Mouse (Mus musculus) midbrain, embryonic 12.5 days (tissue): ENCODE results near the gene Lsm11. TPM values are rescaled to one million over a fixed set of nuclear protein-coding genes. Genes with fewer than 3 reads are reported as not detected.

ENCODE experiments used
- ATAC-seq: fragments of 200-750 bp; cut with Nextera tagmentation; 2 replicates; pipeline ENCODE4 v1.8.0; 2017; ENCODE audit warnings: low read depth, moderate TSS enrichment, moderate library complexity; ENCODE audit not compliant: low FRiP score
- H3K27ac ChIP-seq: fragments of 300-500 bp; sonication (generic); replicated peaks from 2 replicates; pipeline ENCODE4 v1.5.1; 2016; ENCODE audit warnings: mild to moderate bottlenecking
- H3K27me3 ChIP-seq: fragments of 300-500 bp; sonication (generic); 2 replicates; pipeline ENCODE4 v1.6.1; 2016; ENCODE audit warnings: mild to moderate bottlenecking
- H3K36me3 ChIP-seq: fragments of 300-500 bp; sonication (generic); 2 replicates; pipeline ENCODE4 v1.6.1; 2016
- H3K4me1 ChIP-seq: fragments of 300-500 bp; sonication (generic); 2 replicates; pipeline ENCODE4 v1.6.1; 2016
- H3K4me2 ChIP-seq: fragments of 300-500 bp; sonication (generic); replicated peaks from 2 replicates; pipeline ENCODE4 v1.6.1; 2016; ENCODE audit warnings: mild to moderate bottlenecking, moderate library complexity
- H3K4me3 ChIP-seq: fragments of 300-500 bp; sonication (generic); 2 replicates; pipeline ENCODE4 v1.5.1; 2016; ENCODE audit warnings: mild to moderate bottlenecking
- H3K9ac ChIP-seq: fragments of 300-500 bp; sonication (generic); replicated peaks from 2 replicates; pipeline ENCODE4 v1.6.1; 2016; ENCODE audit warnings: mild to moderate bottlenecking, moderate library complexity
- H3K9me3 ChIP-seq: fragments of 300-500 bp; sonication (generic); 2 replicates; pipeline ENCODE4 v1.6.1; 2016; ENCODE audit warnings: mild to moderate bottlenecking
- WGBS: fragments of 180-500 bp; shearing (Covaris S2); methylation state at CpG from one replicate; pipeline ENCODE4 v1.1.7; 2016; 5-methylcytosine and 5-hydroxymethylcytosine counted together
- polyA plus RNA-seq: library from polyadenylated mRNA; unstranded; fragments of >200 nt; fragmentation: Nextera tagmentation; extraction: Ambion mirVana; gene quantifications from 2 replicates; pipeline ENCODE4 v1.2.1, GENCODE M21; 2016

Gene Lsm11
- polyA plus RNA-seq, result 13.9 and 16.4 TPM in 2 replicates

DNA sequence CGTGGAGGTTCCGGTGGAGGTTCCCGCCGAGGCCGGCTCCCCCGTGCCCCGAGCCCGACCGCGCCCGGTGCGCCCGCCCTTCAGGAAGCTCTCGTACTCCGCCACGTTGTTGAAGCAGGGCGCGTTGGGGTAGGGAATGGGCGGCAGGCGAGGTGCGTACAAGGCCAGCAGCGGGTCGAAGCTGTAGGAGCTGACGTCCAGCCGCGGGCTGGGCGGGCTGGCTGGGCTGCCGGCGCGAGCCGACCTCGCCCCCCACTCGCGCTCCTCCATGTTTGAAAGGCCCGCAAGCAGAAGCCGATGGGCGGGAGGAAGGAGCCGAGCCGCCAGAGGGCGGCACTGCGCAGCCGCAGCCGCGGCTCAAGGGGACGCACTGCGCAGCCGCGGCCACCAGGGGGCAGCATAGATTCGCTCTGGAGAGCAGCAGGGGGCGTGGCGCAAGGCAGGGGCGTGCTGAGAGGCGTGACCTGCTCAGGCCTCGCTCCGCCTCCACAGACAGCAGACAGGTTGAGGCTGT, at the start of gene Lsm11:
Lsm11 (minus strand) TSS at position 293 of the 514 bp plus-strand sequence.
- peaks cover 11% of the 10 kb centered on the region for H3K4me1 ChIP-seq
- H3K4me3 ChIP-seq, result peak within 1 kb of the TSS; percentile 87
- no peaks in the 10 kb centered on the region for H3K27me3 ChIP-seq
- ATAC-seq, result peak; percentile 91
- WGBS, result under 1% methylated on average over 54 of the region's 55 CpGs
- H3K9ac ChIP-seq, result peak within 1 kb of the TSS; percentile 89
- H3K36me3 ChIP-seq, result peaks cover 11% of the 10 kb centered on the region
- peak within 1 kb of the TSS; percentile 82 for H3K4me2 ChIP-seq
- H3K9me3 ChIP-seq, result no peaks in the 10 kb centered on the region
- H3K27ac ChIP-seq, result peak within 1 kb of the TSS; percentile 78

DNA sequence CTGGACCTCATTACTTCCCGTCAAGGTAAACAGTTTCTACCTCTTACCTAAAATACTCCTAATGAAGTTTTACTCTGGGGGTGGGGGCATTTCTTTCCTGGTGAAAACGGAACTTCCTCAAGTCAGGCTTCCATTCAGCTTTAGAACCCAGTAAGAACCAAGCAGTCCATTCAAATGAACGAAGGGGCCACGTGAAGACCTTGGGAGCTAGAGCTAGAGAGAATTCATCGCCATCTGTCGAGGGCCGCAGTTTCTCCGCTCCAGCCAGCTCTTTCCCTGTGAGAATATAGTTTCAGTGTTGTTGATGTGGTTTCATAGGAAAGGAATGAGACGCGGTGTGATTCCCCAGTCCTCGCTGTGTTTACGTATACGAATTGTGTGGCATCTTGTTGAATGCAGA, 47.4 kb upstream of the Lsm11 start:
- H3K4me3 ChIP-seq, result no peak overlapping the region
- H3K4me2 ChIP-seq, result peak overlapping the region; percentile 46
- 49% methylated on average over 13 of the region's 13 CpGs for WGBS
- no peaks in the 10 kb centered on the region for H3K36me3 ChIP-seq
- ATAC-seq, result no peak
- no peaks in the 10 kb centered on the region for H3K9me3 ChIP-seq
- H3K27me3 ChIP-seq, result peaks cover 7% of the 10 kb centered on the region; the same call in 1 of the 2 replicates
- H3K9ac ChIP-seq, result no peak overlapping the region
- H3K4me1 ChIP-seq, result 0 out of 2 replicates have a peak, but pooled peaks cover 3% of the 10 kb centered on the region
- H3K27ac ChIP-seq, result no peak overlapping the region

DNA sequence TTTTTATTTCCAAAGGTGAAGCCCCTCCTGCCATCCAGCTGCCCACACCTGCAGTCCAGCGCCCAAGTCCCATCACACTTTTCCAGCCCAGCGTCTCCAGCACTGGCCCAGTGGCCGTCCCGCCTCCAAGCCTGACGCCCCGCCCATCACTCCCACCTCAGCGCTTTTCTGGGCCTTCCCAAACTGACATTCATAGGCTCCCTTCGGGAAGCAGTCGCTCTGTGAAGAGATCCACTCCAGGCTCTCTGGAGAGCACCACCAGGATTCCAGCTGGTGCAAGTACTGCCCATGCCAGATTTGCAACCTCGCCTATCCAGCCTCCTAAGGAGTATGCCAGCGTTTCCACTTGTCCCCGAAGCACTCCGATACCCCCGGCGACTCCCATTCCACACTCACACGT, 46.9 kb upstream of the Lsm11 start:
- peak; percentile 41; the same call in 1 of the 2 replicates for ATAC-seq

DNA sequence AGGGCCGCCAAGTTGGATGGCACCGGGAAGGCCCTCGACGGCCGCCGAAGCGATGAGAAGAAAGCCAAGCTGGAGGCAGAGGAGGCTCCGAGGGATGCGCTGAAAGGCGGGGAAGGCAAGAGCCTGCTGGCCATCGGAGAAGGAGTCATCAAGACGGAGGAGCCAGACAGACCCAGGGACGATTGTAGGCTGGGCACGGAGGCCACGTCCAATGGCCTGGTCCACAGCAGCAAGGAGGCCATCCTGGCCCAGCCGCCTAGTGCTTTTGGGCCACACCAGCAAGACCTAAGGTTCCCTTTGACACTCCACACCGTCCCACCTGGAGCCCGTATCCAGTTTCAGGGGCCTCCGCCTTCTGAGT, 36.1 kb upstream of the Lsm11 start:
- peaks cover 13% of the 10 kb centered on the region; the same call in 1 of the 2 replicates for H3K27me3 ChIP-seq
- 0 out of 2 replicates have a peak, but pooled peaks cover 3% of the 10 kb centered on the region for H3K9me3 ChIP-seq
- peak; percentile 60; the same call in 1 of the 2 replicates for ATAC-seq
- H3K27ac ChIP-seq, result peak overlapping the region; percentile 79
- no peaks in the 10 kb centered on the region for H3K36me3 ChIP-seq
- WGBS, result 36% methylated on average over 19 of the region's 19 CpGs
- peaks cover 3% of the 10 kb centered on the region; the same call in 1 of the 2 replicates for H3K4me1 ChIP-seq
- H3K9ac ChIP-seq, result peak overlapping the region; percentile 71
- H3K4me3 ChIP-seq, result peak overlapping the region; percentile 57
- peak overlapping the region; percentile 62 for H3K4me2 ChIP-seq

More for the DNA sequence above, 46.9 kb upstream of the Lsm11 start:
- H3K9me3 ChIP-seq, result no peaks in the 10 kb centered on the region
- peak overlapping the region; percentile 26 for H3K4me3 ChIP-seq
- H3K36me3 ChIP-seq, result no peaks in the 10 kb centered on the region
- 7% methylated on average over 16 of the region's 16 CpGs for WGBS
- H3K9ac ChIP-seq, result no peak overlapping the region
- H3K4me1 ChIP-seq, result 0 out of 2 replicates have a peak, but pooled peaks cover 3% of the 10 kb centered on the region
- no peak overlapping the region for H3K27ac ChIP-seq
- H3K4me2 ChIP-seq, result peak overlapping the region; percentile 46
- peaks cover 7% of the 10 kb centered on the region; the same call in 1 of the 2 replicates for H3K27me3 ChIP-seq

DNA sequence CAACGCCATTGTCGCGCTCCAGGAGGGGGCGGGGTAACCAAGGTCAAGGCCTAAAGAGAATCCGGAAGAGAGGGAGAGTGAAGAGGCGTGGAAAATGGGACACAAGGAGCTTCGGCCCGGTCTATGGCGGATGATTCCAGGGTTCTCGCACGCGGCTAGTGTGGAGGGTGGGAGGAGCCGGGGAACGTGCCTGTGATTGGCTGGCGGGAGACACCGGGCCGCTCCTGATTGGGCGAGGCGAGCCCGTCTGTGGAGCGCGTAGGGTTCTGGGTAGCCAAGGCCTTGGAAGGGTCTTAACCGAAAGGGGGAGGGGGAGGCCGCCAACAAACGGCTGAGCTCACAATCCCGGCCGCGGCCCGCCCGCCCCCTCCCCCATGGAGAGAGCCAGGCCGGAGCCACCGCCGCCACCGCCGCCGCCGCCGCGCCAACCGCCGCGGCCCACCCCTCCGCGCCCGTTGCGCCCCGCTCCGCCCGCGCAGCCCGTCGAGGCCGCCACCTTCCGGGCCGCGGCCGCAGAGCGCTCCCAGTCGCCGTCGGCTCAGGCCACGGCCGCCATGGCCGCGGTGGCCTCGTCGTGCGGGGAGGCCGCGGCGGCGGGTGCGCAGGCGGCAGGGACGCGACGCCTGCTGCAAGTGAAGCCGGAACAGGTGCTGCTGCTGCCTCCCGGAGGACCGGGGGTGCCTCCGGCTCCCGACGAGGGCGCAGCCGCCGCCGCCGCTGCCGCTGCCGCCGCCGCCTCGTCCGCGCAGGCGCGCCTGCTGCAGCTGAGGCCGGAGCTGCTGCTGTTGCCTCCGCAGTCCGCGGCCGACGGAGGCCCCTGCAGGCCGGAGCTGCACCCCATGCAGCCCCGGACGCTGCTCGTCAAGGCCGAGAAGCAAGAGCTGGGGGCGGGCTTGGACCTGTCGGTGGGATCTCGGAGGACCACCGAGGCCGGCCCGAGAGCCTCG, 35.5 kb upstream of the Lsm11 start, which contains the start of gene Sox30:
Sox30 (plus strand) TSS at position 365 of the 947 bp plus-strand sequence.
- peaks cover 13% of the 10 kb centered on the region; the same call in 1 of the 2 replicates for H3K27me3 ChIP-seq
- 0 out of 2 replicates have a peak, but pooled peaks cover 3% of the 10 kb centered on the region for H3K9me3 ChIP-seq
- peak within 1 kb of the TSS; percentile 57 for H3K4me3 ChIP-seq
- H3K4me2 ChIP-seq, result peak within 1 kb of the TSS; percentile 62
- peak; percentile 93 for ATAC-seq
- H3K36me3 ChIP-seq, result no peaks in the 10 kb centered on the region
- H3K27ac ChIP-seq, result peak within 1 kb of the TSS; percentile 79
- peaks cover 3% of the 10 kb centered on the region; the same call in 1 of the 2 replicates for H3K4me1 ChIP-seq
- peak within 1 kb of the TSS; percentile 71 for H3K9ac ChIP-seq
- 12% methylated on average over 68 of the region's 115 CpGs for WGBS

DNA sequence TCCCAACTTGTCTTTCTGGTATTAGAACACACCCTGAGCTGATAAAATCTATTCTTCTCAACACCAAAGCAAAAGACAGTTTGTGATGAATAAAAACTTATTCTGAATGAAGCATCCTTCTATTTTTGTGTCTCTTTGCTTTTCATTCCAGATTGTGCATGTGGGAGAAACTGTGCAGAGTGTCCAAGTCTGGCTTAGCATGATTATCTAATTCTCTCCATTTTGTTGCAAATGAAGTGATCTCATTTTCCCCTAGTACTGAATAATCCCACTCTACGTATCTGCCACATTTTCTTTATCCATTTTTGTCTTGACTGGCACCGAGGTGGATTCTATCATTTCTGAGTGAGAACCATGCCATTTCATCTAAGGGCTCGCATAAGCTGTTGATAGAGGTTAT, 31.3 kb upstream of the Lsm11 start:
- no peaks in the 10 kb centered on the region for H3K36me3 ChIP-seq
- H3K27ac ChIP-seq, result no peak overlapping the region
- H3K9me3 ChIP-seq, result 0 out of 2 replicates have a peak, but pooled peaks cover 3% of the 10 kb centered on the region
- H3K4me3 ChIP-seq, result no peak overlapping the region
- H3K4me2 ChIP-seq, result no peak overlapping the region
- 80% methylated on average over 3 of the region's 3 CpGs for WGBS
- ATAC-seq, result no peak
- H3K27me3 ChIP-seq, result peaks cover 11% of the 10 kb centered on the region; the same call in 1 of the 2 replicates
- H3K9ac ChIP-seq, result no peak overlapping the region
- H3K4me1 ChIP-seq, result peaks cover 2% of the 10 kb centered on the region; the same call in 1 of the 2 replicates

DNA sequence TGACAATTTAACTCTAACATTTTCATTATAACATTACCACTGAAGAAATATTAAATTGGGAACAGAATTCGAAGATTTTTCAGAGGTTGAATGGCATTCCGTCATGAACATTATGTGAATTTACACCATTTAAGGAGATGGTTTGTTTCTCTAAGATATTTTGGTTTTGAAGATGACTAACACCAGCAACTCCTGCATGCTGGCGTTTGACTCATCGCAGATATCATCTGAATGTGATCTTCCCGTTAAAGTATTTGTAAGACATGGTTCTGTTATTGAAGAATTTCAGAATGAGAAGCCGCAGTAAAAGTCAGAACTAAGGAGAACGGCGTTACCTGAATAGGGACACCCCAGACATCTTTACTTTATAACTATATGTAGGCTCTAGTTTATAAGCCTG, 29.7 kb upstream of the Lsm11 start:
- WGBS, result 91% methylated on average over 8 of the region's 8 CpGs
- no peak overlapping the region for H3K4me2 ChIP-seq
- no peak overlapping the region for H3K4me3 ChIP-seq
- H3K9me3 ChIP-seq, result no peaks in the 10 kb centered on the region
- no peak overlapping the region for H3K27ac ChIP-seq
- peaks cover 6% of the 10 kb centered on the region; the same call in 1 of the 2 replicates for H3K27me3 ChIP-seq
- ATAC-seq, result no peak
- no peaks in the 10 kb centered on the region for H3K4me1 ChIP-seq
- H3K36me3 ChIP-seq, result no peaks in the 10 kb centered on the region
- H3K9ac ChIP-seq, result no peak overlapping the region

DNA sequence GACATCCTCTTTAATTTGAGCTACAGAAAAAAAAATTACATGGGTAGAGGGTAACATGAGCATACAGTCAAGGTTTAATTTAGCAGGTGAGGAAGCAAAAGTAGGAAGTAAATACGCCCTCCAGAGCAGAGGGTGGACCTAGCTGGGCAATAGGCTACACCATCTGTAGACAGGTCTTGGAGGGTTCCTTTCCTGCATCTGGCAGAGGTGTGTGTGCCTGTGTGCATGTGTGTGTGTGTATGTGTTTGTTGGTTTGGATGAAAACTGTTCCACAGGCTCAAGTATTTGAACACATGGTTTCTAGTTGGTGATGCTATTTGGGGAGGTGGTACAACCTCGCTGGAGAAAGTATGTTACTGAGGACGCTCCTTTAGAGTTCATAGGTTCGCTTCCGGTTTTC, 28.9 kb upstream of the Lsm11 start:
- no peak for ATAC-seq
- Histone ChIP-seq H3K9ac (no peak overlapping the region), H3K27ac (no peak overlapping the region), H3K4me1 (no peaks in the 10 kb centered on the region), H3K9me3 (no peaks in the 10 kb centered on the region), H3K4me2 (no peak overlapping the region), H3K27me3 (no peaks in the 10 kb centered on the region), H3K4me3 (no peak overlapping the region), H3K36me3 (no peaks in the 10 kb centered on the region)
- 83% methylated on average over 5 of the region's 5 CpGs for WGBS

DNA sequence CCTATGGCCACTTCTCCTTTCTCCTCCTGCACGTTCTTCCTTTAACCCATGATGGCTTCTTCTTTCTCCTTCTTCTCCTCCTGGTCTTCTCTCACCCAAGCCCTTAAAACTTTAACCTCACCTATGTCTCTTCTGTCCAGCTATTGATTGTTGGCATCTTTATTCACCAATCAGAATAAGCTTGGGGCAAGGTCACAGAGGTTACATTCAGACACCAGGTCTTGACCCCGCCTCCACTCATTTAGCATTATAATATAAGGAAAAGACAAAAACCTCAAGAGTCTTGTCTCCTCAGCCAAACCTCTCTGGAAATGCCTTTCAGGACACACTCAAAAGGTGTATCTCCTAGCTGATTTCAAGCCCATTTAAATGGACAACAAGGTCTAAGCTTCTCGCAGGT, 23.7 kb upstream of the Lsm11 start:
- Histone ChIP-seq H3K9me3 (no peaks in the 10 kb centered on the region), H3K4me2 (no peak overlapping the region), H3K4me3 (no peak overlapping the region), H3K36me3 (no peaks in the 10 kb centered on the region), H3K27ac (no peak overlapping the region), H3K27me3 (no peaks in the 10 kb centered on the region), H3K4me1 (no peaks in the 10 kb centered on the region), H3K9ac (no peak overlapping the region)
- no peak for ATAC-seq
- WGBS, result 95% methylated on average over 3 of the region's 3 CpGs

DNA sequence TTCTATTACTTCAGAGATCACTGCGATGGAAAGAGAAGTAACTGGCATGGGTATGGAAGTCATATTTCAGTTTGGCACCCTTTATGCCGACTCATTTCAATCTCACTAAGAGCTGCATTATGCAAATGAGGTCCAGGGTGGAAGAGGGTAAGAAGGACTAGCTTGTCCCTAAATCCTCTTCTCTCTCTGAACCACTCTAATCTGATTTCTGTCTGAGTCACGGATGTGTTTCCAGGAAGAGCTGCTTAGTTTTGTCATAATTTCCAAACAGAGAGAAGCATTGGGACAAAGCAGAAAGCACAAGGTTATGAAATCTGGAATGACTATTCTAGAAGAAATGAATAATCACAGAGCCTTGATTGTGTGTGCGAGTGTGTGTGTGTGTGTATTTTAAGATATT, 22.2 kb upstream of the Lsm11 start:
- Histone ChIP-seq H3K4me3 (no peak overlapping the region), H3K4me1 (no peaks in the 10 kb centered on the region), H3K27ac (no peak overlapping the region), H3K4me2 (no peak overlapping the region), H3K36me3 (no peaks in the 10 kb centered on the region), H3K27me3 (no peaks in the 10 kb centered on the region), H3K9me3 (no peaks in the 10 kb centered on the region), H3K9ac (no peak overlapping the region)
- 88% methylated on average over 4 of the region's 4 CpGs for WGBS
- ATAC-seq, result no peak

DNA sequence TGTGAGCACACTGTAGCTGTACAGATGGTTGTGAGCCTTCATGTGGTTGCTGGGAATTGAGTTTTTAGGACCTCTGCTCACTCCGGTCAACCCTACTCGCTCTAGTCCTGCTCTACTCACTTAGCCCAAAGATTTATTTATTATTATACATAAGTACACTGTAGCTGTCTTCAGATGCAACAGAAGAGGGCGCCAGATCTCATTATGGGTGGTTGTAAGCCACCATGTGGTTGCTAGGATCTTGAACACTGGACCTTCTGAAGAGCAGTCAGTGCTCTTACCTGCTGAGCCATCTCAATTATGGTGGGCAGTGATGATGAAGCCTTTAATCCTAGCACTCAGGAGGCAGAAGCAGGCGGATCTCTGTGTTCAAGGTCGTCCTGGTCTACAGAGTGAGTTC, 15.3 kb upstream of the Lsm11 start:
- WGBS, result 80% methylated on average over 5 of the region's 5 CpGs
- H3K9ac ChIP-seq, result no peak overlapping the region

DNA sequence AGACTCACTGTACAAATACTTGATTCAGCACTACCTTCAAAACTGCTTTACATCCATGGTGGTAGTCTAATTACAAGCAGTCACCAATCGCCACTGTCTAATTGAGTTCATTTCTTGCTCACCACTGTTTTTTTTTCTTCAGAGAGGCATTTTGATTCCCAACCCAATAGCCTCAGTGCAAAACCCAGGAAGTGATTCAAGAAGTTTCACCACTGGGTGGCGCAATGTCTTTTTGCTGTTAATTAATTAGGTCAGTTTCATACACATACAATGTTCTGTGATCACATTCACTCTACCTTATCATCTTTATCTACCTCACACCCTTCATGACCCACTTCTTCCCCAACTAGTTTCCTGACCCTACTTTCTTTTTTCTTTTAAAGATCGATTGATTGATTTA, 14.9 kb upstream of the Lsm11 start:
- Histone ChIP-seq H3K4me1 (no peaks in the 10 kb centered on the region), H3K27me3 (no peaks in the 10 kb centered on the region), H3K4me3 (no peak overlapping the region), H3K36me3 (no peaks in the 10 kb centered on the region), H3K27ac (no peak overlapping the region), H3K9me3 (no peaks in the 10 kb centered on the region), H3K9ac (no peak overlapping the region), H3K4me2 (no peak overlapping the region)
- no peak for ATAC-seq
- 80% methylated on average over 3 of the region's 3 CpGs for WGBS

More for the DNA sequence above, 15.3 kb upstream of the Lsm11 start:
- Histone ChIP-seq H3K36me3 (no peaks in the 10 kb centered on the region), H3K9me3 (no peaks in the 10 kb centered on the region), H3K4me3 (no peak overlapping the region), H3K4me2 (no peak overlapping the region), H3K4me1 (no peaks in the 10 kb centered on the region), H3K27ac (no peak overlapping the region), H3K27me3 (no peaks in the 10 kb centered on the region)
- ATAC-seq, result no peak
